Mouse (Mus musculus): ENCODE results near the gene Ascc3. TPM values are rescaled to one million over a fixed set of nuclear protein-coding genes. Genes with fewer than 3 reads are reported as not detected.
A peak's percentile ranks its signal among the peaks of the same experiment; 100 is the strongest.

Gene Ascc3
- total RNA-seq (2021), result 10 to 100 TPM; 23.6 to 26.5 TPM
- long read RNA-seq, experiment 1, partial matches to known transcripts, result 3 of 4 reads
- long read RNA-seq, experiment 1, other reads (novel, unspliced or antisense), result 1 of 4 reads
- long read RNA-seq, experiment 2, full-length matches to known transcripts, result 4 of 7 reads
- long read RNA-seq, experiment 2, partial matches to known transcripts, result 3 of 7 reads
- long read RNA-seq, experiment 2, other reads (novel, unspliced or antisense), result 0 of 7 reads

- intact Hi-C loops (cut with DNase I), result no loop called here
- peak; percentile 86 to 91 for DNase-seq (ENCODE audit: low spot score in 2 of 2)
Observed at GRCm38 (mm10) chr10:50592355-50593293, at the start of gene Ascc3. Ascc3 (plus strand) TSS chr10:50592669.

DNA sequence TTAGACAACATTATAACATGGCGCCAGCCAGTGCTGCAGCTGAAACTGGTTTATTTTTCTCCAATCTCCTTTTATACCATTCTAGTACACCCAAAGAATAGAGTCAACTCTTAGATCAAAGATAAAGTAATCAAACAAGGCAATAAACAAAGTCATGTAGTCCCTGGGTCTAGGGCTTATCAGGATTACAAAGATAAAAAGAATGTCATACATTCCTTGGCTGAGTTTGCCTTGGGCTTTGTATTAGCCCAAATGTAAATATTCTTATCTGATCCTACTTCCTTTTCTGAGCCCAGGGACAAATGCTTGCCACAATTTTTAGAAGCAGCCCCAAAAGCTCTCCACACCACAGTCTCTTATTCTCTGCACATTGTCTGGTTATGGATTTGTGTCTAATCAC, 7.7 kb upstream of the Ascc3 start:
- intact Hi-C loops (cut with DNase I), result no loop called here
- no peak for DNase-seq (ENCODE audit: low spot score in 2 of 2)

GRCm38 (mm10) chr10:50586556-50586955, 5.9 kb upstream of the Ascc3 start:
- DNase-seq (ENCODE audit: low spot score in 2 of 2), result no peak
- intact Hi-C loops (cut with DNase I), result no loop called here

- no peak for DNase-seq (ENCODE audit: low spot score in 2 of 2)
Observed at GRCm38 (mm10) chr10:50593371-50593770, 902 bp downstream of the Ascc3 start.

DNA sequence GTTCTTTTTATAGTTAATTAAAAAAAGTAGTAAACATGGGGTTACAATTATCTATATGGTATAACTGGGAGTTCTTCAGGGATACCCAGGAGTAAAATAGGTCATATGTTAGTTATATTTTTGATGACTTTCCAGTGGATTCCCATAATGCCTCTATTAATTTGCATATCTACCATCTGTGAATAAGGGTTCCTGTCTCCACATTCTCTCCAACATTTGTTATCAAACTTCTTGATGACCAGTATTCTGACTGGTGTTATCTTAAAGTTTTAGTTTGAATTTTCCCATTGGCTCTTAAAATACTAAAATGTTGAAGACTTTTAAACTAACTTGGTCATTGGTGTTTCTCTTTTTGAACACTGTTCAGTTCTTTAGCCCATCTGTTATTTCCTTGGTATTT, 2.9 kb downstream of the Ascc3 start:
- no peak for DNase-seq (ENCODE audit: low spot score in 2 of 2)
- intact Hi-C loops (cut with DNase I), result no loop called here

More at GRCm38 (mm10) chr10:50593371-50593770, 902 bp downstream of the Ascc3 start:
- intact Hi-C loops (cut with DNase I), result no loop called here

- no peak for DNase-seq (ENCODE audit: low spot score in 2 of 2)
- intact Hi-C loops (cut with DNase I), result no loop called here
Observed at GRCm38 (mm10) chr10:50604919-50605318, 12.4 kb downstream of the Ascc3 start.

- DNase-seq (ENCODE audit: low spot score in 2 of 2), result no peak
Observed at GRCm38 (mm10) chr10:50613840-50614239, 21.4 kb downstream of the Ascc3 start.

GRCm38 (mm10) chr10:50625874-50626273, 33.4 kb downstream of the Ascc3 start:
- no peak for DNase-seq (ENCODE audit: low spot score in 2 of 2)
- intact Hi-C loops (cut with DNase I), result no loop called here

More at GRCm38 (mm10) chr10:50613840-50614239, 21.4 kb downstream of the Ascc3 start:
- intact Hi-C loops (cut with DNase I), result no loop called here

DNA sequence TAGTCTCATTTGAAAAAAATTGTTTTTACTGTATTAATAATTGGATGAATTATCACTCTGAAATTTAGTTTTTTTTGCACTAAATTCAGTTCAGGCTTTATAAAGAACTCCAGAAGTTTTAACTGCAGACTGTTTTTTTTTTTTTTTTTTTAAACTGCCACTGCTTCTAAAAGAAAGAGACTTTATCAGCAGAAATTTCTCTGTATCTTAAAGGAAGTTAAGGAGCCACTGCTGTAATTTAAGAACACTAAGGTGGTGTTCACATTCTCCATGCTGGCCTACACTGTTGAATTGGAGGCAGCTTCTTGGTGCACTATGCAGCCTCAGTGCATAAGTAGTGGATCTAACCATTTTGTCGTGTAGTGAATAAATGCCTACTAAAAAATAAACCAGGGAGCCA, 47.1 kb downstream of the Ascc3 start:
- intact Hi-C loops (cut with DNase I), result no loop called here
- no peak for DNase-seq (ENCODE audit: low spot score in 2 of 2)

- DNase-seq (ENCODE audit: low spot score in 2 of 2), result no peak
- intact Hi-C loops (cut with DNase I), result no loop called here
Observed at GRCm38 (mm10) chr10:50650612-50651011, 58.1 kb downstream of the Ascc3 start.

DNA sequence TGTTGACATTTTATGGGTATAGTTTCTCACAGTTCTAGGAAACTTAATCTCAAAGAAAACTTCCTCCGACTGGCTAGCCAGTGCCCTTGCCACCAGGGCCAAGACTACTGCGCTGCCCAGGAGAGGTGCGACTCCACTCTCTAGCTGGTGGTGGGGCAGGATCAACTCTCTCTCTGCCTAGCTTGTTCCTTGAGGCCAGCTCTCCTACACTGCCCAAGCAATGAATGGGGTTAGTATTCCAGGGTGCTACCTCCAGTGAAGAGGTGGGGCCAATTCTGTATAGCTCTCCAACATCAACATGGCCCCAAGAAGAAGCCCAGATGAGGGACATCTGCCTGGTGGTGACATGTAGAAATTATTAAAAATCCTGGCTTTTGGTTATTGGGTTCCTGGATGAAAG, 61.1 kb downstream of the Ascc3 start:
- intact Hi-C loops (cut with DNase I), result no loop called here
- DNase-seq (ENCODE audit: low spot score in 2 of 2), result no peak

- peak; percentile 24 to 31 for DNase-seq (ENCODE audit: low spot score in 2 of 2)
- intact Hi-C loops (cut with DNase I), result no loop called here
Observed at GRCm38 (mm10) chr10:50657352-50657751, 64.9 kb downstream of the Ascc3 start.

- no peak for DNase-seq (ENCODE audit: low spot score in 2 of 2)
- intact Hi-C loops (cut with DNase I), result no loop called here
Observed at GRCm38 (mm10) chr10:50671517-50671916, 79.0 kb downstream of the Ascc3 start.

DNA sequence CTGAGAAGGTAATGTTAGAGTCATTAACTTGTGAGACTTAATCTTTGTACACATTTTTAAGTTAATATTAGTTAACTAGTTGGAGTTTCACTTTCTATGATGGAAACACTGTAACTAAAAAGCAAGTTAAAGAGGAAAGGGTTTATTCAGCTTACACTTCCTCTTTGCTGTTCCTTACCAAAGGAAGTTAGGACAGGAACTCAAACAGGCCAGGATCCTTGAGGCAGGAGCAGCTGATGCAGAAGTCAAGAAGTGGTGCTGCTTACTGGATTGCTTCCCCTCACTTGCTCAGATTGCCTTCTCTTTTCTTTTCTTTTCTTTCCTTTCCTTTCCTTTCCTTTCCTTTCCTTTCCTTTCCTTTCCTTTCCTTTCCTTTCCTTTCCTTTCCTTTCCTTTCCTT, 97.9 kb downstream of the Ascc3 start:
- DNase-seq (ENCODE audit: low spot score in 2 of 2), result no peak
- intact Hi-C loops (cut with DNase I), result no loop called here

GRCm38 (mm10) chr10:50698836-50699433, 106.5 kb downstream of the Ascc3 start:
- intact Hi-C loops (cut with DNase I), result no loop called here
- peak in 1 of 2 experiments; percentile 10 for DNase-seq (ENCODE audit: low spot score in 2 of 2)

DNA sequence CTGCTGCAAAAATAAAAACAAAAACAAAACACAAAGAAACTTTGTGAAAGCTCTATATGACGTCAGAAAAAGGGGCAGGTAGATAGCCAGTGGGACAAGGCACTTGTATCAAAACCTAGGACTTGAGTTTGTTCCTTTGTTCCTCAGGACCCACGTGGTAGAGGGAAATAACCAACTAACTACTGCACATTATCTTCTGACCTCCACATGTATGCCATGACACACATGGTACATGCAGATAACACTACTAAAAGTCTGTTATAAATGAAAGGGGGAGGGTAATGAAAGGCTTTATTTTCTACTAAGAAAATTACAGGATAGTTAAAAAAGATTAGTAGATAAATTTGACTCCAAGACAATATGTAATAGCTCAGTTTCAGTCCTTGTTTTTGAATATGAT, 109.3 kb downstream of the Ascc3 start:
- DNase-seq (ENCODE audit: low spot score in 2 of 2), result no peak
- intact Hi-C loops (cut with DNase I), result loop anchor here (10.0 kb wide), 2 partner anchors 163 to 593 kb away; no protein-coding TSS in a partner anchor

DNA sequence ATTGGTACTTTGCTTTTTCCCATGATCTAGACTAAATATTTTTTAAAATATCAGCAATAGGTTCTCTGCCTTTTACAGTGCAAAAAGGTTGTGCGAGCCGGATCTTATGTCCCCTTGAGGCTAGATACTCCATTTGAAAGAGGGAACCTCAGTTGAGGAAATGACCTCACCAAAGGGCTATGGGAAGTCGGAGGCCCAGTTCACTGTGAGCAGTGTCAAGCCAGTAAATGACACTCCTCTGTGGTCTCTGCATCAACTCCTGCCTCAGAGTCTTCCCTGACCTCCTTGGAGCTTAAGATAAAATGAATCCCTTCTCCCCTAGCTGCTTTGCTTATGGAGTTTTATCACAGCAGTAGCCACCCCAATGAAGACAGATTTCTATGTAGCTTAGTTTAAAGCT, 109.9 kb downstream of the Ascc3 start:
- intact Hi-C loops (cut with DNase I), result loop anchor here (10.0 kb wide), 2 partner anchors 162 to 592 kb away; no protein-coding TSS in a partner anchor
- DNase-seq (ENCODE audit: low spot score in 2 of 2), result no peak

DNA sequence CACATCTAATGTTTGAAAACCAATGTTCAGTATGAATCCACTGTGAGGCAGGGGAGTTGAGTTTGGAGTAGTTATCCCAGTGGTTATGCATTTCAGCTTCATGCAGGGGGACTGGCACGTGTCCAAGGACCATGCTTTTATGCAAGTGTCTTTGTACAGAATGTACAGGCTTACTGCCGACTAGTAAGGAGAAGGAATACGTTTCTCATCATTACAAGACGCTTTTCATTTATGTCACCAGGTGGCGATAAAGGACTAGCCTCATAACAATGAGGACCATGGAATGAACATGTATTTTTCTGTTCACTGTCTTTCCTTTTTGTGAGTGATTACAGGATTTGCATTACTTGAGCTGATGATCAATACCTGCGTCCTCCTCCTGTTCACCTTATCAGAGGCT, 111.7 kb downstream of the Ascc3 start:
- DNase-seq (ENCODE audit: low spot score in 2 of 2), result peak; percentile 74 to 83
- intact Hi-C loops (cut with DNase I), result loop anchor here (10.0 kb wide), 2 partner anchors 161 to 591 kb away; no protein-coding TSS in a partner anchor

DNA sequence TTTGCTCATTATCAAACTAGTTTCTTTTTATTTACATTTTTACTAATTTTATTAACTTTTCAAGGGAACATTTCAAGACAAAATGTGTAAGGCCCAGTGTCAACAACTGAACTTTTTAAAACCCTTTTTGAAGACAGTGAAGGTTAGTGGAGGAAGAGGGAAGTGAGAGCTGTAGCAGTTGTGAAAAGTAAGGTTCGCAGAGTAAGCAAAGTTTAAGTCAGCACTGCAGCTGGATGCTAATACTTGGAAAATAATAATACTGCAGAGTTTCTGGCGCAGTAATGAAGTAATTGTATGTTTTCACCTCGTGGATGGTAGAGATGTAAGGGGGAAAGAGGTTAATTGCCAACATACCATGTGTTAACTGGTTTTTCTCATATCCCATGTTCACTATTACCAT, 112.4 kb downstream of the Ascc3 start:
- no peak for DNase-seq (ENCODE audit: low spot score in 2 of 2)
- intact Hi-C loops (cut with DNase I), result loop anchor here (5.0 to 10.0 kb wide), 3 partner anchors 160 to 702 kb away; no protein-coding TSS in a partner anchor

GRCm38 (mm10) chr10:50711286-50711685, 118.8 kb downstream of the Ascc3 start:
- intact Hi-C loops (cut with DNase I), result no loop called here
- DNase-seq (ENCODE audit: low spot score in 2 of 2), result no peak

Data from left cerebral cortex, postnatal 14 days (tissue).